Mouse (Mus musculus) kidney, postnatal 10 days (tissue): ENCODE data around the gene Camk1d.

ENCODE experiments used
- DNase-seq: peaks from one replicate; pipeline ENCODE4 v3.0.0; 2021; ENCODE audit warnings: mixed read lengths

The Camk1d gene

GRCm38 (mm10) chr2:5707871-5708733 is 6.2 kb downstream of the Camk1d start:
- DNase-seq, result no peak

GRCm38 (mm10) chr2:5706618-5707017 is 7.7 kb downstream of the Camk1d start:
- no peak for DNase-seq

DNA sequence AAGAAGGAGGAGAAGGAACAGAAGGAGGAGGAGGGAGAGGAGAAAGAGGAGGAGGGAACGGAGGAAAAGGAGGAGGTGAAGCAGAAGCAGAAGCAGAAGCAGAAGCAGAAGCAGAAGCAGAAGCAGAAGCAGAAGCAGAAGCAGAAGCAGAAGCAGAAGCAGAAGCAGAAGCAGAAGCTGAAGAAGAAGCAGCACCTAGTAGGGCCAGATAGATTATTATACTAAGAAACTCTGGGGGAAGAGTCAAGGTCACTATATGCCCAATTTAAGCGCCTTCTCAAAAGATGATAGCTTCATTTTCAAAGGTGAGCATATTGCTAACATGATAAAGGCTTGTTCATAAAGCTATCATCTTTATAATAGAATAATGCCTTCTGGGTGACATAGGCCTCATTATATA is 11.9 kb downstream of the Camk1d start:
- no peak for DNase-seq

- no peak for DNase-seq
These were observed 13.4 kb downstream of the Camk1d start for GRCm38 (mm10) chr2:5700931-5701330.

GRCm38 (mm10) chr2:5698451-5698850 is 15.9 kb downstream of the Camk1d start:
- DNase-seq, result no peak

DNA sequence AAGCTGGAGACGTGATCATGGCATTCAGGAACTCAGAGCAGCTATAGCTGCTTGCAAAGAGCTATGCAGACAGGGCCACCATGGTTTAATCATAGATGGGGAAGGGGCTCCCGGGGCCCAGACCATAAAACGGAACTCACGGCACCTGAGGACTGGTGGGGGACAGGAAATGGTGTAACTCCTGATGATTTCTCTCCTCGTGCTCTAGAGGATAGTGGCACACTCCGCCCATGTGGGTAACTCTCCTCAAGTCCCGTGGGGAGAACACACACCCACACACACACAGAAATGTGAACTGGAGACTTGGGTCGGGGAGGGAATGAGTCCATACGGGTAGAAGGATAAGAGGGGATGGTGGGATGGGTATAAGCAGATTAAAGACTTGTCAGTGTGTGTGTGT is 20.2 kb downstream of the Camk1d start:
- DNase-seq, result no peak

- DNase-seq, result no peak
These were observed 22.6 kb downstream of the Camk1d start for GRCm38 (mm10) chr2:5691729-5692128.

- DNase-seq, result no peak
These were observed 30.9 kb downstream of the Camk1d start for GRCm38 (mm10) chr2:5683366-5683765.

- no peak for DNase-seq
These were observed 32.4 kb downstream of the Camk1d start for GRCm38 (mm10) chr2:5681909-5682308.

DNA sequence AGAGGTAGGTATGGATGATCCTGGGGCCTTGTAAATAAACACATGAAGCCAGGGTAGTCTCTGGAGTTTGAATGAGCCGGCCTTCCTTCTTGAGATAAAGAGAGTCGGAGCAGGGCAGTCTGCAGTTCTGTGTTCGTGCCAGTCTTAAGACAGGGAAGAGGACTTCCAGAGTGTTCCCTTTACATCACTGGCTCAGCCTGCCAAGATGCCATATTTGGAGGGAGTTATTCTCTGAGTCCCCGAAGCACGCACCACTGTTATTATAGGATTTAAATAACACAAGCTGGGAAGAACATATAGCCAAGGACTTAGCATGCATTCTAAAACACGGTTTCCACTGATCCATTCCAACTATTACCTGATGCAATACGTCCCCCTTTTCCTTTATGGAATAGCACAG is 33.0 kb downstream of the Camk1d start:
- no peak for DNase-seq

DNA sequence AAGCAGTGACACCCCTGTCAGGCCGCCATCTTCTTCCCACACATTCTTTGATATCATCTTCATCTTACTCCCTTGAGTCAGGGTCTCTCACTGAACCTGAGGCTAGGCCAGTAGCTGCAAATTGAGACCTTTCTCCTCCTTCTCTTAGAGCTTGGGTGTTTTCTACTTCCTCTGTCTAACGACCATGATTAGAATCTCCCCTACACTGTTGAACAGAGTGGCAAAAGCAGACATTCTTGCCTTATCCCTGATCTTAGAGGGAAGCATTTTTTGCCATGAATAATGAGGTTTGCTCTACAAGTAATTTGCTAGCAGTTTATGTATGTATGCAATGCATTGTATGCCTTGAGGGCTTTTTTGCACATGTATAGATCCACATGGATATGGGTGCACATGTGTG is 35.3 kb downstream of the Camk1d start:
- no peak for DNase-seq

- no peak for DNase-seq
These were observed 36.8 kb downstream of the Camk1d start for GRCm38 (mm10) chr2:5677472-5677871.

DNA sequence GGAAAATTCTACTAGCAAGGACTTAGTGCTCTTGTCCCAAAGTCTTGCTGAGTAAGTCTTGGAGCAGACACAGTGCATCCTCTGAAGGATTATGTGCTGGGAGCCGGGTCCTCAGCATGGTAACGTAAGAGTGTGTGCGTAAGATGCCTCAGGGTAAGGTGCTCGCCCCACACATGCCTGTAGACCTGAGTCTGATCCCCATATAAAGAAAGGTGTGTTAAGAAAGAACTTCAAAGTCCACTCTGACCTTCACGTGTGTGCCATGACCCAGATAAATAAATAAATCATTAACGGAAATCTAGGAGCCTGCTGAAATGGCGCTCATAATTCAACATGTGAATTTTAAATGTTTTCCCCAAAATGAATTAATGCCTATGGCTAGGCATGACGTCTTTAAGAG is 37.5 kb downstream of the Camk1d start:
- no peak for DNase-seq

DNA sequence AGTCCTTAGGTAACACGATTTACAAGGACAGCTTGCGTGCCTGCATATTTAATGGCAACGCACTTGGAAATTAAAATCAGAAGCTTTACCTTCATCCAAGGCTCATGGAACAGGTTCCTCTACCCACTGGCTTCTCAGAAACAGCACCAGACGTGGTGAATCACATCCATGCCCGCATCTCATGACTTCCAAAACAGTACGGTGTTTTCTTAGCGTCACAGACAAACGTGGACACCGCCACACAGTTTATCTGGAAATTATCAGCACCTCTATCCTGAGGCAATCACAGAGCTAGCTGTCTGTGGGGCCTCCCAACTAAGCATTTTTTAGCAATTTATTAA is 38.2 kb downstream of the Camk1d start:
- DNase-seq, result no peak

- DNase-seq, result no peak
These were observed 38.7 kb downstream of the Camk1d start for GRCm38 (mm10) chr2:5675431-5676142.

DNA sequence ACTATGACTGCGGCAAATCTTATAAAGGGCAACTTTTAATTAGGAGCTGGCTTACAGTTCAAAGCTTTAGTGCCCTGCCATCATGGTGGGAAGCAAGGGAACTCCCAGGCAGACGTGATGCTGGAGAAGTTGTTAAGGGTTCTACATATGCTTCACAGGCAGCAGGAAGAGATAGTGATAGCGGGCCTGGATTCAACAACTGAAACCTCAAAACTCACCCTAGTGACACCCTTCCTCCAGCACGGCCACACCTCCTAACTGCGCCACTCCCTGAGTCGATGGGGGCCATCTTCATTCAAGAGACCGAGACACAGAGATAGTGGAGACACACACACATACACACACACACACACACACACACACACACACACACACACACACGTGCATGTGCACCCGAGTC is 39.8 kb downstream of the Camk1d start:
- DNase-seq, result no peak

DNA sequence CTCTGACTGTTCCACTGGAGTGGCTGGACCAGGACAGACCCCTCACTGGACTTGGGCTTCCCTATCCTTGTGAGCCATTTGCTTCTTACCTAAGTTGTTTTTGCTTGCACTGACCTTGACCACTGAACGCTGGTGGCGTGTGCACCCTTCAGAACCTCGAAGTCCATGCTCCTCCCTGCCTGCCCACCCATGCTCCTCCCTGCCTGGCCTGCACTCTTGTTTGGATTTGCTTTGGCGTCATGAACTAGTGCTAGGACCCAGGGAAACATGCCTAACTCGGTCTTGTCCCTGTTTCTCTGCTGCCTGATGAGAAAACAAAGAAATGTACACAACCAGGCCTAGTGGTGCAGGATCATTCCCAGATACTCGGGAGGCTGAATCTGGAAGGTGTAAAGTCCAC is 40.5 kb downstream of the Camk1d start:
- DNase-seq, result no peak

DNA sequence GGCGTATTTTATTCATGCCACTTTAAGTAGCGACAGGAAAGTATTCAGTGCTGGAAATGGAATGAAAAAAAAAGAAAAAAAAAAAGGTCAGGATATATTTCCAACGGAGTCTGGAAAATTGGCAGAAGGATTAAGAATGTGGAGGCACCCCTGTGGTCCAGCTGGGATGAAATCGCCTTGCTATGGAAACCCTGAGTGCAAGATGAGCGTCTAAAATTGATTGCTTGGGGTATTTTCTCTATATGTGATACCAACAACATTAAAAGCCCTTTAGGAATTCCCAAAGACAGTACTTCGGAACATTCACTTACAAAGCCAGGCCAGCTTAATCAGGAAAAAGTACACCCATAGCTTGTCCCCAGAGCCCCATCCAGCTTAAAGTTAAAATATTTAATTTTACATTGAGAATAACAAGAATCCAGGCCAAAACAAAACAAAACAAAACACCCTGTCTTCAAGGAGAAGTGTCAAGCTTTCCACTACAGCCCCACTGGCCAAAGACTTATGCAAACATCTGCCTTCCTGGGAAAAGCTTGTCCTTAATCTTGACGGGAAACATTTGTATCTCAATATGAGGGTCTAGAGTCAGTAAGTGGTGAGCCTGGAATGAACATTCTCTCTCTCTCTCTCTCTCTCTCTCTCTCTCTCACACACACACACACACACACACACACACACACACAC is 41.3 kb downstream of the Camk1d start:
- no peak for DNase-seq

- DNase-seq, result no peak
These were observed 44.2 kb downstream of the Camk1d start for GRCm38 (mm10) chr2:5670146-5670545.

DNA sequence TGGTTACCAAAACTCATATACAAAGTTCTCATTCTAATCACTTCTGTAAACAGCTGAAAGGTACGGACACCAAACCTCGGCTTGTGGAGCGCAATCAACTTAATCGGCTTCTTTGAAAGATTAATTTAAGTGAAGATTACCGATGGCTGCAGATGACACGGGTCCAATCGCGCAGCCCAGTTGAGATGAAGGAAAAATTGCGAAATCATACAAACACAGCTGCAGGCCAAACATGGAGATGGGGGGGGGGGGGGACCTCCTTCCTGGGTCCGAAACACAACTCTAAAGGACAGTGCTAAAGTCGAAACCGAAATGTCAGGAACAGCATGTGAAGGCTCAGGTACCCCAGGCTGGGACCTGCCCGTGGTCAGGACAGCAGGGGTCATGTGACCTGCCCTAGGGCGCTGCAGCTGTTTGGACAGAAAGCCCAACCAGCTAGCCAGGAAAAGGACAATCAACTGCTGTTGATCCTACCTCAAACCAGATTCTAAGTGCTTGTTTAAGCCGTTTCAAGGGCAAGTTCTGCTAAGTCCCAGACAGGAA is 44.7 kb downstream of the Camk1d start:
- DNase-seq, result no peak

- no peak for DNase-seq
These were observed 45.4 kb downstream of the Camk1d start for GRCm38 (mm10) chr2:5668940-5669339.

DNA sequence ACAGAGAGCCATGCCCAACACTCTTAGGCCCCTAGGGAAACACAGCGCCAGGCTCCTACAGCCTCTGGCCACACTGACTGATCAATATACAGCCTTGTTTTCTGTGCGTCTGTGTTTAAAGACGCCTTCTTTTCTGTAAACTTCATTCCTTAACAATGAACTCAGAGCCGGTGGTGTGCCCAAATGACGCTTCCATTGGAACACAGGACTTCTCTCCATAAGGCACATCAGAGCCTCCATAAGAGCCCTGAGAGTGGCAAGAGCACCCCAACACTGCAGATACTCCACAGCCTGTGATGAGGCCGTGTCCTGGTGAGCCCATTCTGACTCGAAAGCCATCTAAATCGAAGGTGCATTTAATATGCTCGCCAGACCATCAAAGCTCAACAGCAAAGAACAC is 50.8 kb downstream of the Camk1d start:
- DNase-seq, result no peak

DNA sequence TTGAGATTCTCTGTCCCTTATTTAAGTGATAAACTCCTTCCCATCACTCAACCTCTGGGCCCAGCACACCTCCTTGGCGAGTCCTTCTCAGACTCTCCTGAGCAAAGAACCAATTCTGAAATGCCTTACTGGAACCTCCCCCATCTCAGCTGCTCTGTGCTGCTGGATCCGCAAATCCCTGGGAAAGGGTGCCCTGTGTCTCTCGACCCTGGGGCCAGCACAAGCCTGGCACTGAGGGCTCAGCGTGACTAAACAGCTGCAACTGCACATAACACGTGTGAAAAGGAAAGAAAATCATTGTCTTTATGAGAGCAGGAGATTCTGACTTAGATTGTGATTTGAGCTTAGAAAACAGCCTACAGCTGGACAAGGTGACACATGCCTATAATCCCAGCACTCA is 52.4 kb downstream of the Camk1d start:
- DNase-seq, result no peak

GRCm38 (mm10) chr2:5658000-5658399 is 56.3 kb downstream of the Camk1d start:
- no peak for DNase-seq
